Mouse (Mus musculus) embryo, embryonic 11.5 days (tissue): ENCODE measurements around the gene Lin54.
"Not testable (repeated sequence)": the region's sequence is repeated elsewhere in the genome, so short reads cannot be mapped to it uniquely, and the experiment has no call there.

Experiments used
- DNase-seq: peaks from one replicate; pipeline ENCODE4 v3.0.0-alpha.2; 2012; ENCODE audit warnings: low read depth, low spot score

The Lin54 gene

DNA sequence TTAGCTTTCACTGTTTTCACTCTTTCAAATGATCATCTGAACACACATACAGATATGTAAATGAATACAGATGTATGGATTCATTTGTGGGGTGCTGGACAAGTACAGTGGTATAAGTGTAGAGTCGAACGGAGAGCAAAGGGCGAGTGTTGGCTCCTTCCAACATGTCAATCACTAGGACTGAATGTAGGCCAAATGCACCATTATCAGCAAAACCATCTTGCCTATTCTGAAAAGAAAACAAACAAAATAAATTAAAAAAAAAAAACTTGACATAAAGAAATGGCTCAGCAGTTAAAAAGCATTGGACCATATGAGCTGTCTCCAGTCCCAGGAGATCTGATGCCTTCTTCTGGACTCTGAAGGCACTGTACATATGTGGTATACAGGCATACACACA, 12.2 kb downstream of the Lin54 start:
- DNase-seq = no peak

DNA sequence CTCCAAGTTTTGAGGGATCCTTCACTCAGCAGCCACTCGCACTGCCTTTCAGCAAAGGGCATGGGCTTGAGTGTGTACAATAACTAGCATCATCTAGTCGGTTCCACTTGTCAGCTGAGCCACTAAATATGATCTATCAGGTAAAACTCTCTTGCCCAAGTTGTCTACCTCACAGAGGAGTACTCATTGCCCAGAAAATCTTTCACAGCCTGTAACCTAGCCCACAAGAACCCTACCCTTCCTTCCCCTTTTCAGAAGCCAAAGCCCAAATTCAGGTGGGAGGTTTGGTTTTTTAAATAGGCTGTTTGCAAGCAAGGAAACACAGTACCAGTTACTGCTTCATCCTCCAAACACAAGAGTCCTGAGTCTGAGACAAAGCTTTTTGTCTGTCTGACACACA, 13.3 kb downstream of the Lin54 start:
- no peak for DNase-seq

DNA sequence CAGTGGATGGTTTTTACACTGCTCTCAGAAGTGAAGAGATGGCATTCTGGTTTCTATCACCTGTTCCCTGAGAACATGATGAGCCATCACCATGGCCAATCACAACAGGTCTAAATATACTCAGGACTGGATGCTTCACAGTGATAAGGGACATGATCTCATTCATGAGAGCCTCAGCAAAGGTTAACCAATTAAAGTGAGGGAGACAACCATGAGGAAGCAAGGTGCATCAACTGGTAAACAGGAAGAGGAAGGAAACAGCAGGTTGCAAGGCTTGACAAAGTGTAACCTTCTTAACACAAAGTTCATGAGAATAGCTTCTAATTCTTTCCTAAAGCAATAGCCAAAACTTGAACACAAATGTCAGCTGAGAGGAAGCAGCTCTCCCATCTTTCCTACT, 16.9 kb downstream of the Lin54 start:
- no peak for DNase-seq

DNA sequence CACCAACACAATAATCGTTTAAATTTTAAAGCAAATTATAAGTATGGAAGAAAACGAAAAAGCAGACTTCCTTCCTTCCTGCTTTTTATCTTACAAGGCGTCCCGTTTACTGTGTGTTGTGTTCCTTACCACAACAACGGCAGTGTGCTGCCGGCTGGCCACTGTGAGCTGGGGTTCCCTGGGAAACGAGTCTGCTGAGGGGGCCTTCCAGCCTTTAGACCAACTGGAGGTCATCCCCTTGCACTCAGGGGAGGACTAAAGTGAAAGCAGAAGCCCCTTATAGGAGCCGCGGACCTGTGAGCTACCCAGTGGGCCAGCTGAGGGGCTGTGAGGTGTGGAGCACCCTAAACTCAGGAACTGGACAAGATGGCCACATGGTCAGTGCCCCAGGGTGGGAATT, 22.8 kb downstream of the Lin54 start:
- no peak for DNase-seq

DNA sequence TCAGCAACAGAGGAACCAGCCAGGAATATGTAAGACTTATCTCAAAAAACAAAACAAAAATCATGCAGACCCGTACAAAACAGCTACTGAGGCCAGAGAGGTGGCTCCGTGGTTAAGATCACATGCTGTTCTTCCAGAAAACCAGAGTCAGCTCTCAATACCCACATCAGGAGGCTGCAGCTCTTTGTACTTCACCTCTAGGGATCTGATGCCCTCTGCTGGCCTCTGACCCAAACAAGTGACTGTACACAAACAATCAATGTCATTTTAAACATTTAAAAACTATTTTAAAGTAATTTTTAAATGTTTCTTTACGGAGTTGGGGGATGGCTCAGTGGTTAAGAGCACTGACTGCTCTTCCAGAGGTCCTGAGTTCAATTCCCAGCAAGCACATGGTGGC, 24.1 kb downstream of the Lin54 start:
- DNase-seq = no peak

DNA sequence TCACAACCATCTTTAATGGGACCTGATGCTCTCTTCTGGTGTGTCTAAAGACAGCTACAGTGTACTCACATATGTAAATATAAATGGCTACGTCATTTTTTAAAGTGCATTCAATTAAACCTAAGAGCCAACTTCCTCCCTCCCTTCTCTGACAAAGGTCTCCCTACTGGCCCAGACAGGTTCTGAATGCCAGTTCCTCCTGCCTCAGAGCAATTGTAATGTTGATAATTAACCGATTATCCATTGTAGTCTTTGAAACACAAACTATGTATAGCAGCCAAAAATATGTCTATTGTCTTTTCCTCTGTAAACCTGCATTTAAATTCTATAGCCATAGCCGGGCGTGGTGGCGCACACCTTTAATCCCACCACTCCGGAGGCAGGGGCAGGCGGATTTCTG, 33.1 kb downstream of the Lin54 start:
- no peak for DNase-seq

DNA sequence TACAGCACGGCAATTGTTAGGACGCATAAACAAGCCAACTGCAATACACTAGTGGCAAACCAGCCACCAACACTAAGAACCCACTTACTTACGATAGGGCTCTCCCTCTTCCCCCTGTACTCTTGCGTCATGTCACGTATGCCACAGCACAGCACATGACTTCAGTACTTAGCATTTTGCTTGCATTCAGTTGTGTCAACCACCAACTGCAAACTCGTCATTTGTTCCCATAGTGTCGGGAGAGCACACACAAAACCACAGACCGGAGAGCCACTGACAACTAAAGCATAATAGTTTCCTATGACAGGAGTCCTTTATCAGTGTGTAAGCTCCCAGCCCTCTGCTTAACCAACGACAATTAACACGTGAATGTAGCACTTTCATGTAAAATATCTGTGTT, 33.8 kb downstream of the Lin54 start:
- no peak for DNase-seq

DNA sequence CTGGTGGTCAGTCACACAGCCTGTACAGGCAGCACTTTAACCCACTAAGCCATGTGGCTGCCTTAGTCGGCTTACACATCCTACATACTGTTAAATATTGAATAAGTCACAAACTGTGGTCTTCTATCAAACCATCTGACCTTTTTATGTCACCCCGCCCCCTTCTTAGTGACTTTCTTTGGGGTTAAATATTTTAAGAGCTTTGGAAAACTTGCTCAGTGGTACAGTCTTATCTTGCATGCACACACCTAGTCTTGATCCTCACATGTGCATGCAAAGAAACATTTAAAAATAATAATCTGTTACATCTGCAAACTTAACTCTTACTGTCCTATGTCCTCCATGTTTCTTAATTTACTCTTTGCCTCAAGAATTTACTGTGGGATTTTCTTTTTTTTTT, 38.1 kb downstream of the Lin54 start:
- no peak for DNase-seq

DNA sequence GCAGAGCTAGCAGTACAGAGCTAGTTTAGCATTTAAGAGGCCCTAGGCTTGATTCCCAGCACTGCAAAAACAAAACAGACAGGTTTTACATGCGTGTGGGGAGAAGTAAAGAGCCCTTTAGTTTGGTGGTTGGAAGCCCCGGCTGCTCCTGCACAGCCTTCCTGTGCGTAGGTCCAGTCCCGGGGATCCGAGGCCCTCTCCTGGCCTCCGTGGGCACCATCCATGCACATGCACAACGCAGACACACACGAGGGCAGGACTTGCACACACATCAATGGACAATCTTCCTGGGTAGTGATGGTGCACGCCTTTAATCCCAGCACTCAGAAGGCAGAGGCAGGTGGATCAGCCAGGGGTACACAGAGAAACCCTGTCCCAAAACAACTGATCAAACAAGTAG, 38.9 kb downstream of the Lin54 start:
- no peak for DNase-seq

DNA sequence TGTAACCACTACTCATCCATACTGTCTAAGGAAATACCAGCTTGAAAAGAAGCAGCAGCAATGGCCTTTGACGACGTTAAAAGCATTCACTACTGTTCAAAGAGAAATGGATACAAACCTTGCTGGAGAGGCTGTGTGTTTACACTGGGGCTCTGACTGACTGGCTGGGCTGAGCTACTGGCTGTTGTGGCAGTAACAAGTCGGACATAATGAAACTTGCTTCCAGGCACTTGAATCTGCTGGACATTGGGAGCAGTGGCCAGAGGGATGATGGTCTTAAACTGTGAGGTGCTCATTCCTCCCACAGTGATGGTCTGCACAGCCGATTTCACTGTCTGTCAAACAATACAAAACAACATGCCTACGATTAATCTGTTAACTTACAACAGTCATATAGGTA, 41.0 kb downstream of the Lin54 start:
- no peak for DNase-seq

DNA sequence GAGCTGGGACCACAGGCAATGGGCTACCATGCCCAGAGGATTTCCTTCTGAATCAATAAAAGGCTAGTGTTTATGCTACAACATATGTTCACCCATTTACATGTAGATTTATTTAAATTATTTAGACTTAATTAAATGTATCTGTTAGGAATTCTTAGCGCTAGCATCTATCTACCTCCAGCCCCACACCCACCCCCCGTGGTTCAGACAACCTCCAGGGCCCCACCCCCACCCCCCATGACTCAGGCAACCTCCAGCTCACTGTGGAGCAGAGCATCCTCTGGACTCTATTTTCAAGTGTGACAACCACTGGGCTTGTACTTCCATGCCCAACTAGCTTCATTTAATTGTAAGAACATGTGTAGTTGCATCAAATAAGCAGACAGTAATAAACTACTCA, 48.6 kb downstream of the Lin54 start:
- no peak for DNase-seq

DNA sequence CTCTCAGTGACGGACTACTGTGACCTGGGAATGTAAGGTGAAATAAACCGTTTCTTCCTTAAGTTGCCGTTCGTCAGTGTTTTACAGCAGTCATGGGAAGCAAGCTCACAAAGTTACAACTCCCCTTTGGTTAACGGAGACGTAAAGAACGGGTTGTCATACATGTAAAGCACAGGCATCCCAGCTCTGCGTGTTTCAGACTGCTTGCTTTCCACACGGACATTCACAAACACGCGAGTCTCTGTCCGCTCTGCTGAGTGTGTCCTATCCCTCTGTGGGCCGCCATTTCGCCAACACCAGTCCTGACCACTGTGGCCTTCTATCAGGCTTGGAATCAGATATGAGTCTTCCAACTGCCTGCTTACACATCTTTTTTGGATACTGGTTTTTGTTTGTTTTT, 61.6 kb downstream of the Lin54 start:
- DNase-seq = no peak

DNA sequence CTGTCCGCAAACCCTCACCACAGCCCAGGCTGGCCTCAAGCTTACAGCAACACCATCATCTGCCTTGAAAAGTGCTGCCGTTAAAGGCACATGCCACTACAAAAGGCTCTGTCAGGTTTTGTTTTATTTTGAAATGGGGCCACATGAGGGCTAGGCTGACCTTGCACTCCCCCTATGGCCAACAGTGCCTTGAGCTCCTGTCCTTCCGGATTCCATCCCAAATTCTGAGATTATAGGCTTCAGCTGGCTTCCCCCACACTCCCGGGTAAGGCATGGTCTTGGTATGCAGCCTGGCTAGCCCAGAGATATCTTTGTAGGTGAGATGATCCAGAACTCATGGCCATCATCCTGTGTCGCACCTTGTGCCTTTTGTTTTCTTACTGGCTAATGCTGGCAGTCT, 62.5 kb downstream of the Lin54 start:
- DNase-seq = no peak

DNA sequence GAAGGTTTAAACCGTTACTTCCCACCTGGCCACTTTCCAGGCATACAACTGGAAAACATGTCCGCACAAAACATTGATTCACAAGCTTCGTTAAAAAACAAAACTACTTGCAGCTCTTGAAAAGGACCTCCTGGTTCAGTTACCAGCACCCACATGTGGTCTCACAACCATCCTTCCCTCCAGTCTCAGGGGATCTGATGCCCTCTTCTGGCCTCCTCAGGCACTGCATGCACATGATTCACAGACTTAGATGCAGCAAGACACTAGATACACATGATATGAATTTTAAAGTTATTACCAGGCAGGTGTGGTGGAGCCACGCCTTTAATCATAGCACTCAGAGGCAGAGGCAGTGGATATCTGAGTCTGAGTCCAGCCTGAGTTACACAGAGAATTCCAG, 63.4 kb downstream of the Lin54 start:
- no peak for DNase-seq

DNA sequence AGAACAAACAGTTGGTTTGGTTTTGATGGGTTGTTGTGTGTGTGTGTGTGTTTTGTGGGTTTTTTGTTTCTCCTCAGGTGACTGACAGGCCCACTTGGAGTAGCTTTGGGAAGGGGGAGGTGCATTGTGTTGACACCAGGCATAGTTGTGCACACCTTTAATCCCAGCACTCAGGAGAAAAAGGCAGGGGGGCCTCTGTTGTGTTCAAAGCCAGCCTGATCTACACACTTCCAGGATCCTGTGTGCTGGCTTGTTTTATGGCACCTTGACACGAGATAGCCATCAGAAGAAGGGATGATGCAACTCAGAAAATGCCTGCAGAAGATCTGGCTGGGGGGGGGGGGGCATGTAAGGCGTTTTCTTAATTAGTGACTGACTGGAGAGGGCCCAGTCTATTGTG, 69.5 kb downstream of the Lin54 start:
- no peak for DNase-seq

DNA sequence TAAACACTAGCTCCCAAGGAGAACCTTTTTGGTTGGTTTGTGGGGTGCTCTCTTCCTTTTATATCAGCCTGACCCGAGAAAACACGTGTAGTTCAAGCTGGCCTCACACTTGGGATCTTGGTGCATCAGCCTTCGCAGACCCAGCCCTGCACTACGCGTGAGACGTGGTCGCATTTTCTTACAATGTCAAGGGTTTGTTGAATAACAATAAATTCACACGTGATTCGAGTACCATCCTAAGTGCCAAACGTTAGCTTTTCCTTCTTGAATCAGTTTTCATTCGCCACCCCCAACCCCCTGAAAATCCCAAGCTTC, 70.4 kb downstream of the Lin54 start:
- DNase-seq = no peak

DNA sequence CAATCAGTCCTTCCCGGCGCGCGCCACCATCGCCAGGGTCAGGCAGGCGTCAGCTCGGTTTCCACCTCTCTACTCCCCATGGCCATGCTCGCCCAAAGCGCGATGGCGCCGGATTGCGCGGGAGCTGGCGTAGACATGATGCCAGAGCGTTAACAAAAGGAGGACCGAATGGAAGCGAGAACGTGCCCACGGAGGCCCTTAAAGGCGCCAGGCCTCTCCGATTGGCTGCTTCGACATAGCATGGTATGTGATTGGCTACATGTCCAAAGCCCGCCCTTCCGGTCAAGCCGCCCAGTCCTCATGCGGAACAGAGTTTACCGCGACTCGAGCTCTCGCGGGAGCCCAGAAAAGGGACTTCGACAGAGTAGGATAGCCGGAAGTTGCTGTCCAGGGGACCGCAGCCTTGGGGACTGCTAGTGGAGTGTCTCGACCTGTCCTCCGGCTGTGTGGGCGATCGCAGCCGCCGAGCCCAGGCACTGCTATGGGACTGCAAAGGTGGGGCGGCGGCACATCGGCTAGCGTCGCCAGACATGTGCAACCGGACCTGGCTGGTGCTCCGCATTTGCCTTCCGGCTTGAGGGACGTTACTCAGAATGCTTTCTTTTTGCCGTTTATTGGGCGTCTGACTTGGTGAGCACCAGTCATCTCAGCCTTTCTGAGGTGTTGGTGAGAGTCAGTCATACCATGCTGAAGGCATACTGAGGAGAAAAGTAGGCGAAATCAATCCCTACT, 70.9 kb downstream of the Lin54 start:
- DNase-seq = peak; percentile 95

DNA sequence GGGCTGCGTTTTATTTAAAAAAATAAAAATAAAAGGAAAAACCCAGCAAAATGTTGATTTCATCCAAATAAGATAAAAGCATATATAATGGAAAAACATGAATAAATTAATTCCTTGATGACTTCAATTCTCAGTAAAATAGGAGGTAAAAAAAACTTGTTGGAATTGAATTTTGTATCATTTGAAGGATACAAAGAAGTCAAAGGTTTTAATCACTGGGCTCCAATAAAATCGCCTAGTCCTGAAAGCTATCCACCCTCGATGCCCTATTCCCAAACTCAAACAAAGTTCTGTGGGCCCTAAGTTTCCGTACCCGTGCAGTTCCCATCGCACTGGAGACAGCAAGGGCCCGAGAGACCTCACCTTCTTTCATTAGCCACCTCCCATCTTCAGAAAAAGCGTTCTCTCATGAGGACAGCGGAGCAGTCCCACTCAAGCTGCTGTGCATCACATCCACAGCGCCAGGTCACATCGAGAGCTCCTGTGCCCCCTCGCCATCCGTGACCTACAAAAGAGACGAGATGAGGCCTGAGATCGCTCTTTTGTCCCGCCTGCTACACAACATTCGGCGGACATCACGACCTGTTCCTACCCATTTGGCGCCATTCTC, 71.6 kb downstream of the Lin54 start:
- DNase-seq = no peak

DNA sequence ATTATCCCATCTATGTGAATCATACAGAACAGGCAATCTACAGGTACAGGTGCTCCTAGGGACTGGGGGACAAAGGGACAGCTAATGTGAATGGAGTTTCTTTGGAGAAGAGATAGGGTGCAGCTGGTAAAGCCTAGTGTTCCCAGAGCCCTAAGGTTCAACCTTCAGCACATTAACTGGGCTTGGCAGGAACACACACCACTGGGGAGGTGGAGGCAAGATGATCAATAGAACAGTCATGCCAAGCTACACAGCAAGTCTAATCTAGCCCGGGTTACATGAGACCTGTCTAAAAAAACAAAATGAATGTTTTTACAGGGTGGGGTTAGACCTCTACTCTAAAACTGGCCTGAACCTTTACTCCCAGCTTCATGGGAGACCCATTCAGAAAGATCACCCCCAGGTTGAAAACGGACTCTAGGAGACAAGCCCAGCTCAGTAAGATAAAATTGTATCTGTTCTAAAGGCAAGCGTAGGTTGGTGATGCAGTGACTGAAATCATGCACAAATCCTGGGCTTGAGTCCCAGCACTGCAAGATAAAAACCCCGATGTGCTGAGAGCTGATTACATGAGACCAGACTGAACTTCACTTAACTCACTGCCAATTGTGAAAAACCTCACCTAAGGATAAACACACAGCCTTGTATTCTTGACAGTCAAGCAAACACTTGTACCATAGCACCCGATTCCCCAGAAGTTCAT, 72.3 kb downstream of the Lin54 start:
- no peak for DNase-seq

DNA sequence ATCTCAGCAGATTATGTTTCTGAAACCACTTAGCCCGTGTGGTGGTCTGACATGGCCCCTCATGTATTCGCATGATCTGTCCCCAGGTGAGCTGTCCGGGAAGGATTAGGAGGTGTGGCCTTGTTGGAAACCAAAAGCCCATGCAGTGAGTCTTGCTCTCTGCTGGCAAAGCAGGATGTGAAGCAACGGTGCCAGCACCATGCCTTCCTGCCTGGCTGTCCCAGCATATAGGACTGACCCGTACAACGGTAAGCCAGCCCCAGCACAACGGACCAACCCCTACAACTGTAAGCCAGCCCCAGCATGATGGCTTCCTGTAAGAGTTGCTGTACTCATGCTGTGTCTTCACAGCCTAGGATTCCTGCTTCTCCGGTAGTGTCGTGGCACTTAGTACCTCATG, 73.2 kb downstream of the Lin54 start:
- DNase-seq = no peak

DNA sequence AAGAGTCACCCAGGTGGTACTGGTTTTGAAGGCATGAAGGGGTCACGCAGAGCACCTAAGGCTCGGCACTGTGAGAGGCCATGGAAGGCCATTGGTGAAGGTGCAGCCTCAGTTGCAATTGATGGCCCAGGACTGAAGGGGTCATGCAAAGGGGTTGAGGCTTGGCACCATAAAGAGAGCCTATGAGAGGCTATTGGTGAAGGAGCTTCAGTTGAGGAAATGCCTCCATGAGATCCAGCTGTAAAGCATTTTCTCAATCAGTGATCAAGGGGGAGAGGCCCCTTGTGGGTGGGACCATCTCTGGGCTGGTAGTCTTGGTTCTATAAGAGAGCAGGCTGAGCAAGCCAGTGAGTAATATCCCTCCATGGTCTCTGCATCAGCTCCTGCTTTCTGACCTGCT, 74.6 kb downstream of the Lin54 start:
- DNase-seq = not testable (repeated sequence)

DNA sequence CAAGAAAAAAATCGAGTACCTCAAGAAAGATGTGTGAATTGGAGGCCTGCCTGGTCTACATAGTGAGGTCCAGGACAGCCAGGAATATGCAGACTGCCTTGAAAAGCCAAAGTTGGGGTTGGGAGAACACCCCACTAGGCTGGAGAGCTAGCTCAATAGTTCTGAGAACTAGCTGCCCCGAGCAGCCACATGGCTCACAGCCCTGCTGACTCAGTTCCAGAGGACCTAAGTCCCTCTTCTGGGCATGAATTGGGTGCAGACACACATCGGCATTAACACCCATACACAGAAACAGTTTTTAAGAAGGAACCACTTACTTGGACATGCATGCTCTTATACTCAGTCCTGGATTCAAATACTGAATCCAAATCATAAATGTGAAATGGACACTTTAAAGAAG, 76.2 kb downstream of the Lin54 start:
- DNase-seq = no peak

DNA sequence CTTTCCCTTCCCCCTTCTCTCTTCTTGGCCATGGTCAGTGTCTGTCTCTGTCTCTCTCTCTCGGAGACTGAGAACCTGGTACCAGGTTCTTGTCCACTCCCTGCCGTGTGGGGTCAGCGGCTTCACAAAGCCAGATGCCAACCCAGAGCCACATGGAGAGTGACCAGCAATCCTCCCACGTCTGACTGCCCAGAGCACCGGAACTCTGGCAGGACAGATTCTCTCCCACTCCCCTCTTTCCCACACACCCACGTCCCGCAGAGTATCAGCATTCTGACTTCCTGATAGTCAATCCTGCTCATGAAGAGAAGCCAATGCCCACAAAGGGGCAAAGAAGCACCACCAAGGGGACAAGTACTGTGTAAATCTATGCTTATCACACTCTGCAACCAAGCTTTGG, 76.8 kb downstream of the Lin54 start:
- no peak for DNase-seq
